24 mouse cellular contexts compared by ENCODE assay signal in the genomic region with DNA sequence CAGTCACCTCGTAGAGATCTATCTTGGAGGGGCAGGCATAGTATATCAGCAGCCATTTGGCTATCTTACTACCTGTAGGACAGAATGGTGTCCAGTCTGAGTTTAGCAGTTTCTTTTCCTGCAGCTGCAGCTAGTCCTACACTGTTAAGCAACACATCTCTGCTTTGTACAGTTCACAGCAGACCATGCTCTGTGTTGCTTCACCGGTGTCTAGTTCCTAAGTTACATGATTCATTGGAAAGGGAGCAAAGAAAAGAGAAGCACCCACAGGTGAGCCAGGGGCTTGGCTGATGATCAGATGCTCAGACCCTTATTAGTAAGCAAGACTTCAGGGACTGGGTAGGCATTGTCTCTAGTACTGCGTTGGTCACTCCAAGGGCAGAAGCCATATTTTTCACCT. TPM values are rescaled to one million over a fixed set of nuclear protein-coding genes. Genes with fewer than 3 reads are reported as not detected.
DNase-seq lines count a peak whose midpoint lies in the region; ATAC-seq and TF ChIP-seq lines count a peak whose summit lies in the region.
"Had no signal": no experiment of that assay in that cellular context is flagged by ENCODE, and none has a peak within 500 bp of the region (broad histone marks: within the 10 kb centered on the region; RNA-seq: fewer than 3 reads in every experiment).

No protein-coding gene starts in this region.

- TF ChIP-seq POLR2A in bone marrow, adult 2 months (IDR thresholded peaks at IDR 0.05; ENCODE audit: borderline replicate concordance, control insufficient read depth, low read depth, low read length), result no peak

- no peaks in the 10 kb centered on the region for H3K9me3 ChIP-seq in heart, embryonic 11.5 days (replicated peaks; ENCODE audit: control insufficient read depth, low read length)
- H3K9me3 ChIP-seq in liver, embryonic 16.5 days (replicated peaks; ENCODE audit: control insufficient read depth, low read length), result no peaks in the 10 kb centered on the region
- no peaks in the 10 kb centered on the region for H3K9me3 ChIP-seq in stomach, postnatal 0 days (ENCODE audit: control insufficient read depth, low read length)
- H3K9me3 ChIP-seq: embryonic facial prominence, embryonic 13.5 days; forebrain, embryonic 13.5 days; heart, embryonic 15.5 days; hindbrain, embryonic 13.5 days; intestine, embryonic 15.5 days had no signal

- no peak for DNase-seq in heart, adult 11 months
- DNase-seq in liver, result no peak
- no peak for DNase-seq in testis, postnatal 10 days (ENCODE audit: low spot score)
- DNase-seq in stomach, postnatal 0 days (ENCODE audit: low spot score), result no peak
- DNase-seq: adrenal gland, postnatal 14 days; cerebellum, adult 18-20 months; cerebellum, adult 9-11 months; cerebellum, postnatal 36 days; forebrain, postnatal 0 days; gastrocnemius, postnatal 14 days had no signal

- no peaks in the 10 kb centered on the region for H3K36me3 ChIP-seq in heart, embryonic 11.5 days (ENCODE audit: control insufficient read depth, insufficient read depth, low read length)
- H3K36me3 ChIP-seq in liver, embryonic 16.5 days (ENCODE audit: control insufficient read depth, insufficient read depth), result no peaks in the 10 kb centered on the region
- peaks cover 3% of the 10 kb centered on the region; the same call in 1 of the 2 replicates for H3K36me3 ChIP-seq in stomach, postnatal 0 days (ENCODE audit: control insufficient read depth, insufficient read depth, low read length)
- H3K36me3 ChIP-seq: heart, embryonic 15.5 days; intestine, embryonic 15.5 days had no signal

- WGBS in heart, embryonic 11.5 days (ENCODE audit: insufficient replicate concordance), result 70% methylated on average over 3 of the region's 3 CpGs
- 62% methylated on average over 3 of the region's 3 CpGs for WGBS in liver, embryonic 16.5 days (ENCODE audit: insufficient replicate concordance)
- WGBS in bone marrow, adult 2 months, result 62% methylated on average over 3 of the region's 3 CpGs
- 79% methylated on average over 3 of the region's 3 CpGs for WGBS in stomach, postnatal 0 days

- H3K4me1 ChIP-seq in heart, embryonic 11.5 days (ENCODE audit: control insufficient read depth, insufficient read depth, low read length), result peaks cover 18% of the 10 kb centered on the region; the same call in 1 of the 2 replicates
- peaks cover 4% of the 10 kb centered on the region for H3K4me1 ChIP-seq in liver, embryonic 16.5 days (ENCODE audit: control insufficient read depth, low read depth, low read length)
- peaks cover 4% of the 10 kb centered on the region; the same call in 1 of the 2 replicates for H3K4me1 ChIP-seq in bone marrow, adult 2 months (ENCODE audit: control insufficient read depth, insufficient read depth, low read length)
- H3K4me1 ChIP-seq in stomach, postnatal 0 days (replicated peaks; ENCODE audit: control insufficient read depth, insufficient read depth), result no peaks in the 10 kb centered on the region
- H3K4me1 ChIP-seq: embryonic facial prominence, embryonic 13.5 days; forebrain, embryonic 13.5 days; hindbrain, embryonic 13.5 days; intestine, embryonic 15.5 days had no signal

- no peaks in the 10 kb centered on the region for H3K27me3 ChIP-seq in heart, embryonic 11.5 days (ENCODE audit: control insufficient read depth, insufficient read depth, low read length)
- H3K27me3 ChIP-seq in liver, embryonic 16.5 days (ENCODE audit: control insufficient read depth, insufficient read depth, low read depth, low read length), result no peaks in the 10 kb centered on the region
- no peaks in the 10 kb centered on the region for H3K27me3 ChIP-seq in stomach, postnatal 0 days (ENCODE audit: control insufficient read depth, insufficient read depth, low read length)
- H3K27me3 ChIP-seq: CH12.LX; embryonic facial prominence, embryonic 13.5 days; forebrain, embryonic 13.5 days; heart, embryonic 15.5 days; hindbrain, embryonic 13.5 days; intestine, embryonic 15.5 days; Patski had no signal

- no peak overlapping the region for H3K9ac ChIP-seq in heart, embryonic 11.5 days (ENCODE audit: low read depth, low read length)
- no peak overlapping the region for H3K9ac ChIP-seq in liver, embryonic 16.5 days (ENCODE audit: low read depth, low read length)
- H3K9ac ChIP-seq in stomach, postnatal 0 days (ENCODE audit: low read length), result no peak overlapping the region
- H3K9ac ChIP-seq: embryonic facial prominence, embryonic 13.5 days; forebrain, embryonic 13.5 days; forebrain, postnatal 0 days; heart, embryonic 15.5 days; hindbrain, embryonic 13.5 days; intestine, embryonic 15.5 days had no signal

- ATAC-seq in heart, embryonic 11.5 days (replicated peaks; ENCODE audit: insufficient number of reproducible peaks, low FRiP score, low TSS enrichment), result no peak
- 0 out of 2 replicates have a peak, but pooled peaks have one; percentile 19 for ATAC-seq in liver, embryonic 16.5 days (ENCODE audit: low read depth)
- peak; percentile 39; the same call in 1 of the 2 replicates for ATAC-seq in megakaryocyte-erythroid progenitor cell, adult 5-6 weeks (replicated peaks; ENCODE audit: low FRiP score, low TSS enrichment, poor library complexity, severe bottlenecking)
- no peak for ATAC-seq in stomach, postnatal 0 days (ENCODE audit: low FRiP score, low TSS enrichment)
- ATAC-seq: activated CD4-positive, CD25-positive, alpha-beta regulatory T cell, adult 4 months; forebrain, embryonic 13.5 days; forebrain, postnatal 0 days; intestine, embryonic 15.5 days; Patski had no signal

- no peak for TF ChIP-seq EP300 in stomach, postnatal 0 days (optimal IDR thresholded peaks at IDR 0.05)

- H3K4me2 ChIP-seq in heart, embryonic 11.5 days, result no peak overlapping the region
- no peak overlapping the region for H3K4me2 ChIP-seq in liver, embryonic 16.5 days (ENCODE audit: low read depth, low read length)
- no peak overlapping the region for H3K4me2 ChIP-seq in stomach, postnatal 0 days (replicated peaks; ENCODE audit: low read depth)
- H3K4me2 ChIP-seq: embryonic facial prominence, embryonic 13.5 days; forebrain, embryonic 13.5 days; heart, embryonic 15.5 days; hindbrain, embryonic 13.5 days; intestine, embryonic 15.5 days had no signal

- no peak for TF ChIP-seq CTCF in bone marrow, adult 2 months (IDR thresholded peaks at IDR 0.05; ENCODE audit: control insufficient read depth, insufficient read depth, low read length)
- TF ChIP-seq CTCF in stomach, postnatal 0 days (IDR thresholded peaks at IDR 0.05; ENCODE audit: low read depth), result no peak

- peak overlapping the region; percentile 54 for H3K27ac ChIP-seq in heart, embryonic 11.5 days (ENCODE audit: low read depth, low read length)
- H3K27ac ChIP-seq in liver, embryonic 16.5 days (ENCODE audit: low read length), result no peak overlapping the region
- peak overlapping the region; percentile 50; the same call in 1 of the 2 replicates for H3K27ac ChIP-seq in bone marrow, adult 2 months (ENCODE audit: control insufficient read depth, insufficient read depth, low read depth, low read length, poor library complexity)
- H3K27ac ChIP-seq in stomach, postnatal 0 days (replicated peaks), result no peak overlapping the region
- H3K27ac ChIP-seq: embryonic facial prominence, embryonic 13.5 days; forebrain, embryonic 13.5 days; hindbrain, embryonic 13.5 days; intestine, embryonic 15.5 days had no signal

- no peak overlapping the region for H3K4me3 ChIP-seq in heart, embryonic 11.5 days (ENCODE audit: low read depth, low read length)
- H3K4me3 ChIP-seq in liver, embryonic 16.5 days (ENCODE audit: low read depth, low read length), result no peak overlapping the region
- H3K4me3 ChIP-seq in bone marrow, adult 2 months (replicated peaks; ENCODE audit: control insufficient read depth, low read depth, low read length), result no peak overlapping the region
- no peak overlapping the region for H3K4me3 ChIP-seq in stomach, postnatal 0 days (ENCODE audit: low read depth, low read length)
- H3K4me3 ChIP-seq: embryonic facial prominence, embryonic 13.5 days; forebrain, embryonic 13.5 days; heart, embryonic 15.5 days; hindbrain, embryonic 13.5 days; intestine, embryonic 15.5 days had no signal

RNA-seq across cellular contexts. Expression of a gene that starts 14.8 kb away (rescaled TPM):
- polyA plus RNA-seq in heart, embryonic 11.5 days (2014; fragmentation: Nextera tagmentation; extraction: Ambion mirVana), result 33.4 and 36.1 TPM in 2 replicates
- 8.7 and 10.2 TPM in 2 replicates for polyA plus RNA-seq in liver, embryonic 16.5 days (2015; fragmentation: Nextera tagmentation; extraction: Ambion mirVana)
- 10.2 and 14.2 TPM in 2 replicates for polyA plus RNA-seq in bone marrow, adult 2 months (2011; ENCODE audit: insufficient read depth, insufficient read length, low replicate concordance, missing spikeins)
- total RNA-seq in megakaryocyte-erythroid progenitor cell, adult 5-6 weeks (2014; fragmentation: Nextera tagmentation), result 23.9 and 25.4 TPM in 2 replicates
- total RNA-seq in megakaryocyte-erythroid progenitor cell, adult 5-6 weeks (2017), result 29.4 and 35.1 TPM in 2 replicates
- polyA plus RNA-seq in stomach, postnatal 0 days (2015; fragmentation: Nextera tagmentation; extraction: Ambion mirVana), result 46.4 and 50.4 TPM in 2 replicates

RNA-seq across cellular contexts. Expression of a gene that starts 29.6 kb away (rescaled TPM):
- polyA plus RNA-seq in heart, embryonic 11.5 days (2014; fragmentation: Nextera tagmentation; extraction: Ambion mirVana), result not detected in 2 replicates
- not detected in 2 replicates for polyA plus RNA-seq in liver, embryonic 16.5 days (2015; fragmentation: Nextera tagmentation; extraction: Ambion mirVana)
- not detected in 2 replicates for polyA plus RNA-seq in bone marrow, adult 2 months (2011; ENCODE audit: insufficient read depth, insufficient read length, low replicate concordance, missing spikeins)
- total RNA-seq in megakaryocyte-erythroid progenitor cell, adult 5-6 weeks (2014; fragmentation: Nextera tagmentation), result not detected in 2 replicates
- total RNA-seq in megakaryocyte-erythroid progenitor cell, adult 5-6 weeks (2017), result not detected in 2 replicates
- polyA plus RNA-seq in stomach, postnatal 0 days (2015; fragmentation: Nextera tagmentation; extraction: Ambion mirVana), result 0.05 TPM in 1 of 2 replicates, not detected in the other
- total RNA-seq: adrenal gland, postnatal 14 days; CH12.LX; gastrocnemius, adult 18-20 months; heart, postnatal 25 days had no signal
- polyA plus RNA-seq: activated CD4-positive, CD25-positive, alpha-beta regulatory T cell, adult 4 months; heart, embryonic 15.5 days had no signal

RNA-seq across cellular contexts. Expression of a gene that starts 37.4 kb away (rescaled TPM):
- polyA plus RNA-seq in heart, embryonic 11.5 days (2014; fragmentation: Nextera tagmentation; extraction: Ambion mirVana), result 121 and 126 TPM in 2 replicates
- polyA plus RNA-seq in liver, embryonic 16.5 days (2015; fragmentation: Nextera tagmentation; extraction: Ambion mirVana), result 91.4 and 96.6 TPM in 2 replicates
- 45.5 and 50.2 TPM in 2 replicates for polyA plus RNA-seq in bone marrow, adult 2 months (2011; ENCODE audit: insufficient read depth, insufficient read length, low replicate concordance, missing spikeins)
- 143 and 144 TPM in 2 replicates for total RNA-seq in megakaryocyte-erythroid progenitor cell, adult 5-6 weeks (2014; fragmentation: Nextera tagmentation)
- total RNA-seq in megakaryocyte-erythroid progenitor cell, adult 5-6 weeks (2017), result 51.7 and 76.2 TPM in 2 replicates
- polyA plus RNA-seq in stomach, postnatal 0 days (2015; fragmentation: Nextera tagmentation; extraction: Ambion mirVana), result 141 TPM in 2 replicates

Comparison
In these comparisons a context has a peak if more than half of its experiments do, and no peak if none do; other contexts are left out.
1. ATAC-seq: peak in liver, embryonic 16.5 days (single experiment) and megakaryocyte-erythroid progenitor cell, adult 5-6 weeks (single experiment); none in heart, embryonic 11.5 days (single experiment) and stomach, postnatal 0 days (single experiment).
2. H3K27ac ChIP-seq: peak in heart, embryonic 11.5 days (single experiment) and bone marrow, adult 2 months (single experiment); none in liver, embryonic 16.5 days (single experiment) and stomach, postnatal 0 days (single experiment).